Mouse (Mus musculus): ENCODE results near the gene Npc1l1. TPM values are rescaled to one million over a fixed set of nuclear protein-coding genes. Genes with fewer than 3 reads are reported as not detected.

The Npc1l1 gene
- polyA plus RNA-seq, 1 experiment from 2014 or later: not detected

DNA sequence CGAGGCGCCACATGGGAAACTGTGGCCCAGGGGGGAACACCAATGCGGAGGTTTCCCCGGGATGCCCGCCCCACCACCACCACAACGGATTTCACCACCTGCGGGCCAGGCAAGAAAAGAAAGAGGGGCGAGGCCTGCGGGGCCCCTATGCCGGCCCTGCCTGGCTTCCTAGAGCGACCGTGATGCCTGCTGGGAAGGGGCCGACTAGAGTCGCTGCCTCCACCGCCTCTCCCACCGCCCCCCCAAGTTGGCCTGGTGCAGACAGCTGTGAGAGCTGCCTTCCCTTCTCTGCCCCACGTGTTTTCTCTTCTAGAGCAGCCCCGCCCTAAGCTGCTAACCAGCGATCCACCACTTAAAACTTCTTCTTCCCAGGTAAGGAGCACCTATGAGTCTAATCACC is 14.8 kb upstream of the Npc1l1 start:
- H3K4me3 ChIP-seq (ENCODE audit: low read depth, low read length): no peak overlapping the region
- ATAC-seq (ENCODE audit: insufficient read depth): no peak
- H3K36me3 ChIP-seq (ENCODE audit: insufficient read depth): no peaks in the 10 kb centered on the region
- H3K9ac ChIP-seq: no peak overlapping the region
- WGBS: 38% methylated on average over 19 of the region's 19 CpGs
- H3K4me1 ChIP-seq (ENCODE audit: insufficient read depth): no peaks in the 10 kb centered on the region
- no peak for TF ChIP-seq CTCF (IDR thresholded peaks at IDR 0.05; ENCODE audit: low read depth)
- H3K9me3 ChIP-seq (ENCODE audit: low read depth, low read length): no peaks in the 10 kb centered on the region
- no peaks in the 10 kb centered on the region for H3K27me3 ChIP-seq (ENCODE audit: insufficient read depth, low read length)
- H3K27ac ChIP-seq (ENCODE audit: low read depth): no peak overlapping the region
- no peak overlapping the region for H3K4me2 ChIP-seq
- DNase-seq: no peak

DNA sequence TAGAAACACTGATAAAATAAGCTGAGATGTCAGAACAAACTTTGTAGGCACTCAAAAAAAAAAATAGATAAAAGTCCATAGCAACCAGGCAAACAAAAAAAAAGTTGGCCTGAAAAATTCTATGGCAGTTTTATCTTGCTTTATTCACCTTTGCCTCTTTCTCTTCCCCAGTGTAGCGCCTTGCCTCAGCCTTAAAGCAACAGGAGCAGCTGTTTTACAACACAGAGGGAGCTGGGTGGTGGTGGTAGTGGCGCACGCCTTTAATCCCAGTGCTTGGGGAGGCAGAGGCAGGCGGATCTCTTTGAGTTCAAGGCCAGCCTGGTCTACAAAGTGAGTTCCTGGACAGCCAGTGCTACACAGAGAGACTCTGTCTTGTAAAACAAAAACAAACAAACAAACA is 3.1 kb upstream of the Npc1l1 start:
- no peak overlapping the region for H3K27ac ChIP-seq (ENCODE audit: low read depth)
- ATAC-seq (ENCODE audit: insufficient read depth): no peak
- no peak overlapping the region for H3K9ac ChIP-seq
- WGBS: 79% methylated on average over 4 of the region's 4 CpGs
- no peaks in the 10 kb centered on the region for H3K27me3 ChIP-seq (ENCODE audit: insufficient read depth, low read length)
- H3K4me2 ChIP-seq: no peak overlapping the region
- no peaks in the 10 kb centered on the region for H3K4me1 ChIP-seq (ENCODE audit: insufficient read depth)
- H3K36me3 ChIP-seq (ENCODE audit: insufficient read depth): no peaks in the 10 kb centered on the region
- no peaks in the 10 kb centered on the region for H3K9me3 ChIP-seq (ENCODE audit: low read depth, low read length)
- no peak overlapping the region for H3K4me3 ChIP-seq (ENCODE audit: low read depth, low read length)
- no peak for TF ChIP-seq CTCF (IDR thresholded peaks at IDR 0.05; ENCODE audit: low read depth)
- no peak for DNase-seq

DNA sequence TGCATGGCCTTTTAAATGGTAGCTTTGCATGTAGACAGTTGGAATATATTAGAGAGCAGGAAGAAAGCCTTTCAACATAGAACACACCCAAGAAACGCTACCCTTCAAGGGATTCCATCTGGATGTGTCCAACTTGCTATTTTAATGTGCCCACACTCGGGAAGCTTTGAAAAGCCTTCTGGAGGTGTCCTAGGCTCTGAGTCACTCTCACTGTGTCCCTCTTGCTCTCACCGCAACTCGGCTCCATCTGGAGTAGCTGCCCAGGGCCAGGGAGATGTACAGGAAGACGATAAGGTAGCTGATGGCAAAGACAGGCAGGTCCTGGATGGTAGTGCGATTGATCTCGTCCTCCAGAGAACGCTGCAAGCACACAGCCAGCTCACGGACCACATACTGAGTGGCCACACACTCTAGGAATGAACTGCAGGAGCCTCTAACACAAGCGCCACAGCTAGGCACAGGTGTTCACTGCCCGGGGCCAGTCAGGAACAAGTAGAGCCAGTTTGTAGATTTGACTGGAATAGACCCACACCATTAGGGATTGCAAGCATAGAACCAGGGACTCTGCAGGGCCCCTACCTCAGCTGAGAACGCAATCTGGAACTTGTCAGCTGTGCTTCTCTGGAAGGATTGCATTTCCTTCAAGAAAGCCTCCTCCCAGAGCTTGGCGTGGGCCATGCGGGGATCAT is 5.3 kb downstream of the Npc1l1 start:
- TF ChIP-seq CTCF (IDR thresholded peaks at IDR 0.05; ENCODE audit: low read depth): no peak
- H3K9ac ChIP-seq: no peak overlapping the region
- no peak overlapping the region for H3K4me2 ChIP-seq
- no peaks in the 10 kb centered on the region for H3K27me3 ChIP-seq (ENCODE audit: insufficient read depth, low read length)
- DNase-seq (no peak), ATAC-seq (ENCODE audit: insufficient read depth) (no peak)
- H3K4me3 ChIP-seq (ENCODE audit: low read depth, low read length): no peak overlapping the region
- no peak overlapping the region for H3K27ac ChIP-seq (ENCODE audit: low read depth)
- H3K36me3 ChIP-seq (ENCODE audit: insufficient read depth): no peaks in the 10 kb centered on the region
- WGBS: 76% methylated on average over 14 of the region's 14 CpGs
- H3K9me3 ChIP-seq (ENCODE audit: low read depth, low read length): no peaks in the 10 kb centered on the region
- H3K4me1 ChIP-seq (ENCODE audit: insufficient read depth): no peaks in the 10 kb centered on the region

DNA sequence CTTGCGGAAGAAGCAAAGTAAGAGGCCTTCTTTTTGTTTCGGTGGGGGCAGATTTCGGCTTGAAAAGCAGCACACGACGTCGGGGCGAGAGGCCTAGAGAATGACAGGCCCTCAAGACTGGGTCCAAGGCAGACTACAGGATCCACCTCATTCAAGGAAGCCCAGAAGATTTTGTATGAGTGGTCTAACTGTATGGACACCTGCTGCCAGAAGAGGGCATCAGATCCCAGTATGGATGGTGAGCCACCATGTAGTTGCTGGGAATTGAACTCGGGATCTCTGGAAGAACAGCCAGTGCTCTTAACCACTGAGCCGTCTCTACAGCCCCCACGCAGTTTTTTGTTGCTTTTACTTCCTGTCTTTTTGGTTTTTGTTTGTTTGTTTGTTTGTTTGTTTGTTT is 7.8 kb downstream of the Npc1l1 start:
- Histone ChIP-seq H3K27me3 (ENCODE audit: insufficient read depth, low read length) (no peaks in the 10 kb centered on the region), H3K27ac (ENCODE audit: low read depth) (no peak overlapping the region), H3K9me3 (ENCODE audit: low read depth, low read length) (no peaks in the 10 kb centered on the region), H3K9ac (no peak overlapping the region), H3K36me3 (ENCODE audit: insufficient read depth) (no peaks in the 10 kb centered on the region), H3K4me1 (ENCODE audit: insufficient read depth) (no peaks in the 10 kb centered on the region), H3K4me3 (ENCODE audit: low read depth, low read length) (no peak overlapping the region), H3K4me2 (no peak overlapping the region)
- no peak for TF ChIP-seq CTCF (IDR thresholded peaks at IDR 0.05; ENCODE audit: low read depth)
- DNase-seq (no peak), ATAC-seq (ENCODE audit: insufficient read depth) (no peak)
- WGBS: 93% methylated on average over 10 of the region's 10 CpGs

DNA sequence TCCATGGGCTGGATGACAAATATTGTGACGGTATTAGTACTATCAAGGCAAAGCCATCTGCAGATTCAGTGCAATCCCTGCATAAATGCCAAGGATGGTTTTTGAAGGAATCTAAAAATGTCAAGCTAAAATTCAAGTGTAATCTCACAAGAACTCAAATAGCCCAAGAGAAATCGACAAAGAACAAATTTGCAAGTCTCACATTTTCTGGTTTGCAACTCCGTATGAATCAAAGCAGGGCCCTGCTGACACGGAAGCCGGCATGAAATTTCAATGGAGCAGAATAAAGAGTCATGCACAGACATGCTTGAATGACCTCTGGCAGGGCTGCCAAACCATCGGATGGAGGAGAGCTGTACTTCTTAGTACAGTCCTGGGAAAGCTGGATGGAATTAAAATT is 10.0 kb downstream of the Npc1l1 start:
- Histone ChIP-seq H3K9ac (no peak overlapping the region), H3K36me3 (ENCODE audit: insufficient read depth) (no peaks in the 10 kb centered on the region), H3K4me1 (ENCODE audit: insufficient read depth) (no peaks in the 10 kb centered on the region), H3K4me2 (no peak overlapping the region), H3K27ac (ENCODE audit: low read depth) (no peak overlapping the region), H3K4me3 (ENCODE audit: low read depth, low read length) (no peak overlapping the region), H3K27me3 (ENCODE audit: insufficient read depth, low read length) (no peaks in the 10 kb centered on the region), H3K9me3 (ENCODE audit: low read depth, low read length) (no peaks in the 10 kb centered on the region)
- WGBS: 87% methylated on average over 6 of the region's 6 CpGs
- DNase-seq: no peak
- TF ChIP-seq CTCF (IDR thresholded peaks at IDR 0.05; ENCODE audit: low read depth): no peak
- no peak for ATAC-seq (ENCODE audit: insufficient read depth)

DNA sequence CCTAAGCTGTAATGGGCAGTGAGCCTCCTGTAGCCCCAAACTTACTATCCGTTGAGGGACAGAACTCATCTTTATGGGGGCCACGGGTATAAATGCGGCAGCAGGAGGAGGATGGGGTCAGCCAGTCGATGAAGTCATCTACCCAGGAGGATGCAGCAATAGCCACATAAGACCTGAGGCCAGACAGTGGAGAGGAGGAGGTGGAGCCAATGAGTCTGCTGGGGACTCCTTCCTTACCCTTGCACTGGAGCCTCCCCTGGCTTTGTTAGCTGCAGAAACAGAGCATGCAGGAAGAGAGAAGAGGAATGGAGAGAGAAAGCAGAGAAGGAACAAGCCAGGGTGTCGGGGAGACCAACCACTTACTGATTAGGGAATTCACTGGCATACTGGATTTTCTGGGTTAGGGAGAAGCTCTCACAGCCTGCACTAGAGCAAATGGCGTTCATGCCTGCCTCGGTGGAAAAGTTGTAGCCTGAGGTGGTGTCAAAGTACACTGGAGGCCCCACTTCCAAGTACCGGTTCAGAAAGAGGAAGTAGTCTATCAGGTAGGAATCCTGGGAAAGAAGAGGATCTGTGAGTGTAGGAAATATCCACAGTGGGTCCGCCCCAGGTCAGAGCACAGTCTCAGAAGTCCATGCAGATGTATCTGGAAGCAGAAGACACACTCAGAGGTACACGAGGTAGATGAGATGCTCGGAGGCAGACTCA is 11.6 kb downstream of the Npc1l1 start:
- WGBS: 77% methylated on average over 11 of the region's 11 CpGs
- no peak for ATAC-seq (ENCODE audit: insufficient read depth)
- TF ChIP-seq CTCF (IDR thresholded peaks at IDR 0.05; ENCODE audit: low read depth): no peak

DNA sequence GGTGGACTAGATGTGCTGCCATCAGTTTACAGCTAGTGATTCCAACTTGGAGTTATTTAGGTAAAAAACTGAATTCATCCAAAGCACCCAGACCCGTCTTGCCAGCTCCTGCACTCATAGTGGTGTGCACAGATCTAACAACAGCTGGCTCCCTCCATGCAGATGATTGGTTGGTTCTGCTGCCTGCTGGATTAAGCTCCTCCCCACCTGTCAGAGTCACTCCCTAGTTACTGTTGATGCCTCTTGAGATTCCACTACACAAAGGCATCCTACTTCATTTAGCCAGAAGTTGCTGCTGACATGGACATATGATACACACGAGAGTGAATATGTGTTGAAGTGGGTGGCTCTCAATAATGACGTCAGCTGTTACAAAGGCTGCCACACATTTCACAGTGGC is 13.1 kb downstream of the Npc1l1 start:
- no peaks in the 10 kb centered on the region for H3K9me3 ChIP-seq (ENCODE audit: low read depth, low read length)
- H3K36me3 ChIP-seq (ENCODE audit: insufficient read depth): no peaks in the 10 kb centered on the region
- ATAC-seq (ENCODE audit: insufficient read depth) (peak; percentile 65), DNase-seq (peak; percentile 4)
- H3K4me1 ChIP-seq (ENCODE audit: insufficient read depth): no peaks in the 10 kb centered on the region
- WGBS: 33% methylated on average over 3 of the region's 3 CpGs
- H3K4me3 ChIP-seq (ENCODE audit: low read depth, low read length): no peak overlapping the region
- H3K9ac ChIP-seq: no peak overlapping the region
- H3K27ac ChIP-seq (ENCODE audit: low read depth): no peak overlapping the region
- TF ChIP-seq CTCF (IDR thresholded peaks at IDR 0.05; ENCODE audit: low read depth): no peak
- H3K4me2 ChIP-seq: no peak overlapping the region
- H3K27me3 ChIP-seq (ENCODE audit: insufficient read depth, low read length): no peaks in the 10 kb centered on the region

More for the DNA sequence above, 11.6 kb downstream of the Npc1l1 start:
- Histone ChIP-seq H3K9ac (no peak overlapping the region), H3K27me3 (ENCODE audit: insufficient read depth, low read length) (no peaks in the 10 kb centered on the region), H3K4me2 (no peak overlapping the region), H3K9me3 (ENCODE audit: low read depth, low read length) (no peaks in the 10 kb centered on the region), H3K4me3 (ENCODE audit: low read depth, low read length) (no peak overlapping the region), H3K36me3 (ENCODE audit: insufficient read depth) (no peaks in the 10 kb centered on the region), H3K4me1 (ENCODE audit: insufficient read depth) (no peaks in the 10 kb centered on the region), H3K27ac (ENCODE audit: low read depth) (no peak overlapping the region)
- no peak for DNase-seq

Measured in lung, embryonic 14.5 days (tissue).